Comparison of ENCODE assay signal across 9 mouse cellular contexts in genomic region chr7:95689161-95689833, GRCm38 (mm10).
DNase-seq lines count a peak whose midpoint lies in the region; ATAC-seq lines count a peak whose summit lies in the region.
"Had no signal": no experiment of that assay in that cellular context is flagged by ENCODE, and none has a peak within 500 bp of the region (broad histone marks: within the 10 kb centered on the region; RNA-seq: fewer than 3 reads in every experiment).

No protein-coding gene starts in this region.

- no peak overlapping the region for H3K27ac ChIP-seq in kidney, embryonic 16.5 days (ENCODE audit: low read length)
- H3K27ac ChIP-seq in embryonic facial prominence, embryonic 13.5 days, result peak overlapping the region; percentile 22; the same call in 1 of the 2 replicates
- no peak overlapping the region for H3K27ac ChIP-seq in intestine, embryonic 15.5 days
- 0 out of 2 replicates have a peak overlapping the region, but pooled peaks have one; percentile 16 for H3K27ac ChIP-seq in neural tube, embryonic 14.5 days (ENCODE audit: low read depth, low read length)

- no peak overlapping the region for H3K9ac ChIP-seq in kidney, embryonic 16.5 days (replicated peaks; ENCODE audit: low read length)
- 0 out of 2 replicates have a peak overlapping the region, but pooled peaks have one; percentile 58 for H3K9ac ChIP-seq in embryonic facial prominence, embryonic 13.5 days
- no peak overlapping the region for H3K9ac ChIP-seq in intestine, embryonic 15.5 days
- H3K9ac ChIP-seq in neural tube, embryonic 14.5 days (replicated peaks; ENCODE audit: low read depth, low read length), result peak overlapping the region; percentile 4; the same call in 1 of the 2 replicates

- H3K4me2 ChIP-seq in kidney, embryonic 16.5 days (replicated peaks; ENCODE audit: low read depth, low read length), result peak overlapping the region; percentile 58
- H3K4me2 ChIP-seq in embryonic facial prominence, embryonic 13.5 days, result peak overlapping the region; percentile 64
- peak overlapping the region; percentile 49 for H3K4me2 ChIP-seq in intestine, embryonic 15.5 days (replicated peaks)
- H3K4me2 ChIP-seq in neural tube, embryonic 14.5 days (ENCODE audit: low read depth, low read length), result peak overlapping the region; percentile 49

- ATAC-seq in kidney, embryonic 16.5 days (ENCODE audit: low FRiP score, low TSS enrichment), result no peak
- peak; percentile 62; the same call in 1 of the 2 replicates for ATAC-seq in embryonic facial prominence, embryonic 13.5 days (ENCODE audit: insufficient number of reproducible peaks, insufficient read depth, low FRiP score, low TSS enrichment, low read depth)
- ATAC-seq in intestine, embryonic 15.5 days, result no peak
- ATAC-seq in neural tube, embryonic 14.5 days (ENCODE audit: low read depth), result no peak

- no peaks in the 10 kb centered on the region for H3K4me1 ChIP-seq in kidney, embryonic 16.5 days (ENCODE audit: insufficient read depth, low read length)
- H3K4me1 ChIP-seq in embryonic facial prominence, embryonic 13.5 days, result peaks cover 17% of the 10 kb centered on the region
- no peaks in the 10 kb centered on the region for H3K4me1 ChIP-seq in intestine, embryonic 15.5 days (replicated peaks)
- peaks cover 3% of the 10 kb centered on the region; the same call in 1 of the 2 replicates for H3K4me1 ChIP-seq in neural tube, embryonic 14.5 days (ENCODE audit: control insufficient read depth, insufficient read depth, low read length)

- DNase-seq in kidney, postnatal 10 days, result no peak
- DNase-seq in spleen, adult 18-20 months, result no peak
- DNase-seq in cerebellum, postnatal 25 days, result no peak
- no peak for DNase-seq in layer of hippocampus, postnatal 36 days
- DNase-seq: lung, adult 18-20 months had no signal

- H3K36me3 ChIP-seq in kidney, embryonic 16.5 days (ENCODE audit: insufficient read depth, low read length), result no peaks in the 10 kb centered on the region
- no peaks in the 10 kb centered on the region for H3K36me3 ChIP-seq in embryonic facial prominence, embryonic 13.5 days
- no peaks in the 10 kb centered on the region for H3K36me3 ChIP-seq in intestine, embryonic 15.5 days
- H3K36me3 ChIP-seq in neural tube, embryonic 14.5 days (ENCODE audit: control insufficient read depth, insufficient read depth, low read length), result no peaks in the 10 kb centered on the region

- H3K9me3 ChIP-seq in kidney, embryonic 16.5 days (ENCODE audit: low read length), result no peaks in the 10 kb centered on the region
- H3K9me3 ChIP-seq in embryonic facial prominence, embryonic 13.5 days, result no peaks in the 10 kb centered on the region
- no peaks in the 10 kb centered on the region for H3K9me3 ChIP-seq in intestine, embryonic 15.5 days
- H3K9me3 ChIP-seq in neural tube, embryonic 14.5 days (ENCODE audit: control insufficient read depth, low read length), result no peaks in the 10 kb centered on the region

- WGBS in kidney, embryonic 16.5 days, result 33% methylated on average over 7 of the region's 7 CpGs
- 6% methylated on average over 7 of the region's 7 CpGs for WGBS in embryonic facial prominence, embryonic 13.5 days
- WGBS in intestine, embryonic 15.5 days, result 33% methylated on average over 7 of the region's 7 CpGs
- 26% methylated on average over 7 of the region's 7 CpGs for WGBS in neural tube, embryonic 14.5 days

- peak overlapping the region; percentile 40 for H3K4me3 ChIP-seq in kidney, embryonic 16.5 days (ENCODE audit: low read length)
- H3K4me3 ChIP-seq in embryonic facial prominence, embryonic 13.5 days, result peak overlapping the region; percentile 34
- no peak overlapping the region for H3K4me3 ChIP-seq in intestine, embryonic 15.5 days (replicated peaks)
- peak overlapping the region; percentile 12 for H3K4me3 ChIP-seq in neural tube, embryonic 14.5 days (ENCODE audit: low read depth, low read length)

- H3K27me3 ChIP-seq in kidney, embryonic 16.5 days (ENCODE audit: insufficient read depth, low read length), result no peaks in the 10 kb centered on the region
- peaks cover 3% of the 10 kb centered on the region for H3K27me3 ChIP-seq in embryonic facial prominence, embryonic 13.5 days
- H3K27me3 ChIP-seq in intestine, embryonic 15.5 days (replicated peaks), result no peaks in the 10 kb centered on the region
- no peaks in the 10 kb centered on the region for H3K27me3 ChIP-seq in neural tube, embryonic 14.5 days (ENCODE audit: control insufficient read depth, insufficient read depth, low read length)

Comparison
In these comparisons a context has a peak if more than half of its experiments do, and no peak if none do; other contexts are left out.
1. H3K27ac ChIP-seq: peak in embryonic facial prominence, embryonic 13.5 days (single experiment) and neural tube, embryonic 14.5 days (single experiment); none in kidney, embryonic 16.5 days (single experiment) and intestine, embryonic 15.5 days (single experiment).
2. H3K9ac ChIP-seq: peak in embryonic facial prominence, embryonic 13.5 days (single experiment) and neural tube, embryonic 14.5 days (single experiment); none in kidney, embryonic 16.5 days (single experiment) and intestine, embryonic 15.5 days (single experiment).
3. Peak in every context shown above with its lines, with median percentiles within 50 percentile points of each other: H3K4me2 ChIP-seq.